Mouse (Mus musculus): Measurements from ENCODE around the gene Riok2. TPM values are rescaled to one million over a fixed set of nuclear protein-coding genes. Genes with fewer than 3 reads are reported as not detected.
"Not testable (repeated sequence)": the region's sequence is repeated elsewhere in the genome, so short reads cannot be mapped to it uniquely, and the experiment has no call there.

The Riok2 gene
- total RNA-seq (2015; ENCODE audit: low replicate concordance) (8.3 and 8.8 TPM in 2 replicates), total RNA-seq (2017; ENCODE audit: low replicate concordance) (4.3 and 10.8 TPM in 2 replicates)

GRCm38 (mm10) chr17:17373918-17374910 lies at the start of gene Riok2:
Gene Riok2, plus strand, starts transcription at chr17:17374309.
- peak; percentile 97 for ATAC-seq (replicated peaks; ENCODE audit: low FRiP score, poor library complexity, severe bottlenecking)

DNA sequence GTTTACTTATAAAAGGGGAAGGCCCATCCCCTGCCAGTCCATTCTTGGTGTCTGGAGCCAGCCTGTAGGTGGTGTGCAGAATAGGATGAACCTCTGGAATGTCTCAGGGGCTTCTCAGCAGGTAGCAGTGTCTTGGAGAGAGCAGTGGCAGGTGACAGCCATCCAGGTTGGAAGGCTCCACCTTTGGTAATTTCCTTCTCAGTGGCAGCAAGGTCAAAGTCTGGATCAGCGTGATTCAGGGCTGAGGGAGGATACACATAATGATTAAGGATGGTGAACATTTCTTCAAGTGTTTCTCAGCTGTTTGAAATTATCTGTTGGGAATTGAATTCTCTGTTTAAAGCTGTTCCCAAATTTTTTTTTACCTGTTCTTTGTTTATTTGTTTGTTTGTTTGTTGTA lies 48.1 kb upstream of the Riok2 start:
- not testable (repeated sequence) for ATAC-seq (replicated peaks; ENCODE audit: low FRiP score, poor library complexity, severe bottlenecking)

- ATAC-seq (replicated peaks; ENCODE audit: low FRiP score, poor library complexity, severe bottlenecking): no peak
Observed at GRCm38 (mm10) chr17:17326636-17327035, 47.5 kb upstream of the Riok2 start.

DNA sequence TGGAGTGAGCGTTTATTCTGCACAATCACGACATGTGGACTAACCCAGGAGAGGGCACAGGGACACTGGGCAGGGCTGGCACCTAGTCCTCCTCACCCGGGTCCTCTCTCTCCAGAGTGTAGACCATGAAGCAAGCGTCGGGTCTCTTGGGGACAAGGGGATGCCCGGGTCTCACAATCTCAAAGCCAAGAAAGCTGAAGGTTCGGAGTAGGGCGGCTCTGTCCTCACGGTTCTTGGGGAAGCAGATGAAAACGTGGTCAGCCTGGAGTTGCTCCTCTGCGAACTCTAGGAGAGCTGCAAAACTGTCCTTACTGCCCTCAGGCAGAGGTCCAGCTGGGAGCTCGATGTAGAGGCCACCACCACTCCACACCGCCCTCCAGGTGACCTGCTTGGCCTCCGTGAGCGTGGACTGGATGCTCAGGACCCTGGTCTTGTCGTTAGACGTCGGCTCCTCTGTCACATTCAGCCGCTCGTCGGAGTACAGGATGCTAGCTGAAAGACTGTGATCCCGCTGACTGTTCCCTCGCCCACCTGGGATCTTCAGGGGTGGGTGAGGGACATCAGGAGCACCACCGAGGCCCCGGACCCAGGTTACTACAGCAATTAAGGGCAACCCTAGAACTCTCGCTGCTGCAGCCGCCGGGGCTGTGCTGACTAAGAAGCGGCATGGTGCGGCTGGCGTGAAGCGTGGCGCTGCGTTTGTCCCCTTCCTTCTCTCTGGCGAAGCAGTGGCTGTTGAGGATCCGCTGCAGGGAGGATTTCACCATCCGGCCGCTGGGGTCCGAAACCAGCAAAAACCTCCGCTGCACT lies 28.5 kb upstream of the Riok2 start:
- peak; percentile 81 for ATAC-seq (replicated peaks; ENCODE audit: low FRiP score, poor library complexity, severe bottlenecking)

- not testable (repeated sequence) for ATAC-seq (replicated peaks; ENCODE audit: low FRiP score, poor library complexity, severe bottlenecking)
Observed at GRCm38 (mm10) chr17:17346281-17346680, 27.8 kb upstream of the Riok2 start.

DNA sequence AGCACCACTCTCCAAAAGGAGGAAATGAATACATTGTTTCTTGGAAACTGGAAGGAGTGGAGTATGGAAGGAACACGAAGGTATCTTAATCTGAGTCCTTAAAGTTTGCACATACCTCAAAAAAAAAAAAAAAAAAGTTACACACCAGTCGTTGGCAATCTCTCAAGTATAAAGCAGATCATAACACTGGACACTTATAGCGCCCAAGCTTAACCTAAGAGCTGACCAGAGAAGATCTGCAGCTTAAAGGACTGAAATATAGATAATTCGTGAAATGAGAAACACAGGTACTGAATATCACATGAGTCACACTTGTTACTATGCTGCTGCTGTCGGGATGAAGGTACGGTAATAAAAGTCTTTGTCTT lies 575 bp upstream of the Riok2 start:
- no peak; the same call in 1 of the 2 replicates for ATAC-seq (replicated peaks; ENCODE audit: low FRiP score, poor library complexity, severe bottlenecking)

DNA sequence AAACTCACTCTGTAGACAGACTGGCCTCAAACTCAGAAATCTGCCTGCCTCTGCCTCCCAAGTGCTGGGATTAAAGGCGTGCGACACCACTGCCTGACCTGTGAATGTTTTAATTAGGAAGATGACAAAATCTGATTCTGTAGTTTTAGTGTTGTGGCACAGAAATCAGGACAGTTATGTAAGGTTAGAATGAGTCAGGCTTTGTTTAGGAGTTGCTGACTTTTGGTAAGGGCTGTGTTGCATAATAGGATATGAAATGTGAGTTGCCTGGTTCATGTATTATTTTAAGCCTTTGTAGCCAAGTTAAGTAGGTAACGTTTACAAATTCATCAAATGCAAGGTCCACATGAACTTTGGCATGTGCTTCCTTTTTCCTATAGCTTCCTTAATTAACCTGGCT lies 1.5 kb downstream of the Riok2 start:
- no peak for ATAC-seq (replicated peaks; ENCODE audit: low FRiP score, poor library complexity, severe bottlenecking)

DNA sequence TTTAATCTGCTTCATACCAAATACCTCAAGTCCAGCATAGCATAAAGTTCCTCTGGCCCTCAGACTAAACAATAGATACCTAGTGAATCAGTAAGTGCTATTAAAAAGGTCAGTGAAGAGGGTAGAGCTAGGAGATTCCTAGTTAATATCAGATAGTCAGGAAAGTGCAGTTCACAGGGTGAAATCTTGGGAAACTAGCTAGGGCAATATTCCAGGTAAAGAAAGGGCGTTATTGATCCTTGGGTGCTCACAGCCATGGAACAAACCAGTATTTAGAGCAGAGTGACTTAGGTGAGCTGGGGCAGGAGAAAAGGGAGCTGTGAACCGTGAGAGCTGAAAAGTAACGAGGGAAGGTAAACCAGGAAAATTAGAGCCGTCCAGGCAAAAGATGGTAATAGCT lies 9.6 kb downstream of the Riok2 start:
- ATAC-seq (replicated peaks; ENCODE audit: low FRiP score, poor library complexity, severe bottlenecking): no peak

DNA sequence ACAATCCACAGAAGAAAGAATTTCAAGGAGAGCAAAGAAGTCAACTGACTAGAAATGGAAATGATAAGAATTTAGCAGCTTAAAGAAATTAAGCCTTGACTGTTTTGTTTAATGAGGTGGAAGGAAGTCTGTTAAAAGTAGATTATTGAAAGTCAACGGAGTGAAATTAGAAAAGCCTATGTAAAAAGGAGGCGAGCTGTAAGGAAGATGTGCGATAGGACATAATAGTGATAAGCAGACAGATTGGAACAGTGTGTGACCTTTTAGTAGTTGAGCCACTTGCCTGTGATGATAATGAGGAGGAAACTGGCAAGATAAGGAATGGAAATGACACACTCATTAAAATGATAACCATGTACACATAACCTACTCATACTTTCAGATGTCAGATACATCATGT lies 10.4 kb downstream of the Riok2 start:
- no peak for ATAC-seq (replicated peaks; ENCODE audit: low FRiP score, poor library complexity, severe bottlenecking)

GRCm38 (mm10) chr17:17386117-17386516 lies 12.0 kb downstream of the Riok2 start:
- ATAC-seq (replicated peaks; ENCODE audit: low FRiP score, poor library complexity, severe bottlenecking): no peak

GRCm38 (mm10) chr17:17391823-17392222 lies 17.7 kb downstream of the Riok2 start:
- no peak for ATAC-seq (replicated peaks; ENCODE audit: low FRiP score, poor library complexity, severe bottlenecking)

GRCm38 (mm10) chr17:17392863-17393262 lies 18.8 kb downstream of the Riok2 start:
- ATAC-seq (replicated peaks; ENCODE audit: low FRiP score, poor library complexity, severe bottlenecking): no peak

DNA sequence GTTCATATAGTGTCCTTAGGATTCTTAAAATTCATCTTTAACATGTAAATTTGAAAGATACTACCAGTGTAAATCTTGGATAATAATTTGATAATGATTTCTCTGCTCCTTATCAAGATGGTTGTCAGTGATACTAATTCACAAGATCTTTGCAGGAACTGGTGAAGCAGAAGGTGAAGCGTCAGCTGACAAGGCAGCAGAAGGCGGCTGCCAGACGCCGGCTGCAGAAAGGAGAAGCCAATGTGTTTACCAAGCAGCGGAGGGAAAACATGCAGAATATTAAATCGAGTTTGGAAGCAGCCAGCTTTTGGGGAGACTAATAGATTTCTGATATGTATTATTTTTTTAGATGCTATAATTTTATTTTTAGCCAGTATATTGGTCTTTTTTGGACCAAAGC lies 19.2 kb downstream of the Riok2 start:
- ATAC-seq (replicated peaks; ENCODE audit: low FRiP score, poor library complexity, severe bottlenecking): no peak

DNA sequence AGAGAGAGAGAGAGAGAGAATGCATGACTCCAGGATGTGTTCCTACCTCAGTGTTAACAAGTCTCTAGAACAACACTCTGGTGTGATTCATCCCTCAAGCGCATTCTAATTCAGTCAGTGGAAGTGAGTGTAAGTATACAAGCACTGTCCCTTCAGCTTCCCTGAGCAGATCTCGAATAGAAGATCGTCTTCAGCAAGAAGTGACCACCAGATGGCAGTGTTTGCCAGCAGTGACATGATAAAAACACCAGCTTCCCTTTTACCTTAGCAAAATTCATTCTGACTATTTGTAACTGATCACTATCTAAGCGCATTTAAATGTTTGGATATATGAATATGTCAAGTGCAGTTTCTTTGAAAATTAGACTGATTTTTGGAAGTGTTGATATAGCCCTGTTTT lies 20.2 kb downstream of the Riok2 start:
- no peak; the same call in 1 of the 2 replicates for ATAC-seq (replicated peaks; ENCODE audit: low FRiP score, poor library complexity, severe bottlenecking)

GRCm38 (mm10) chr17:17396869-17397268 lies 22.8 kb downstream of the Riok2 start:
- no peak for ATAC-seq (replicated peaks; ENCODE audit: low FRiP score, poor library complexity, severe bottlenecking)

GRCm38 (mm10) chr17:17398664-17399063 lies 24.6 kb downstream of the Riok2 start:
- ATAC-seq (replicated peaks; ENCODE audit: low FRiP score, poor library complexity, severe bottlenecking): no peak

DNA sequence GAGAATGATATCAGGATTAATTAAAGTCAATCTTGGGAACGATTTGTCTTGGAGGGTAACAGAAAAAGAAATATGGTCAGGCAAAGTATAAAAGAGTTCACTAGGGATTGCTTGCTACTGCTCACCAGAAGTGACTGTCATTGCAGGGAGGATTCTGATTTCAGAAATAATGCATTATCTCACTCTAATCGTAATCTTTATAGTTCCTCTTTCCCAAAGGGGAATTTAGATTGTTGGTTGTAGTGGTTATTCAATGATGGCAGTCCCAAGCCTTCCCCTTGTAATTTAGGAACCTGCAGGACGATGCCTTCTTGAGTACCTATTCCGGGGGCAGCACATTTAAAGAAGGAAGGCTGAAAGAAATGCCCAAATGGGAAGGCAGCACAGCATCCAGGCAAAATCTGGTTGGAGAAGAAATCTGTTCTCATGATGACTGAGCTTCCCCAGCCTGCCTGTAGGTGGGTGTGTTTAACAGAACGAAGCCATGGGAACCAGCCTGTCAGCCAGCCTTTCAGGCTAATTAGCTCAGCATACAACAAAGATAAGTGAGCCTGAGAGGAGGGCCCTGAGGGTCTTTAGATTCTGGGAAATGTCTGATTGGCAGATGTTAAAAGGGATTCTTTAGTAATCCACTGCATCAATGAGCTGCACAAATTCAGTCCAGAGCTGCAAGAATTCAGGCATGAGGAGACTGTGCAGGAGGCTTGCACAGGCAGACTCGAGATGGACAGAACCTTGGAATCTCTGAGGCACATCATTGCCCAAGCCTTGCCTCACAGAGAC lies 28.3 kb downstream of the Riok2 start, which contains the start of gene Lix1:
Gene Lix1, plus strand, starts transcription at position 451 of the 783 bp plus-strand sequence.
- no peak for ATAC-seq (replicated peaks; ENCODE audit: low FRiP score, poor library complexity, severe bottlenecking)

GRCm38 (mm10) chr17:17403038-17403437 lies 28.9 kb downstream of the Riok2 start:
- ATAC-seq (replicated peaks; ENCODE audit: low FRiP score, poor library complexity, severe bottlenecking): no peak

- ATAC-seq (replicated peaks; ENCODE audit: low FRiP score, poor library complexity, severe bottlenecking): no peak
Observed at GRCm38 (mm10) chr17:17403578-17404112, 29.5 kb downstream of the Riok2 start.

Data from erythroblast, adult 5-6 weeks (primary cell).